Mouse (Mus musculus): ENCODE measurements around the gene Ston2.
"Not testable (repeated sequence)": the region's sequence is repeated elsewhere in the genome, so short reads cannot be mapped to it uniquely, and the experiment has no call there.

Ston2 gene

GRCm38 (mm10) chr12:91749543-91750184 is 38.5 kb downstream of the Ston2 start:
- no peak for DNase-seq (ENCODE audit: low spot score)

- DNase-seq (ENCODE audit: low spot score) = peak; percentile 18
Measured at GRCm38 (mm10) chr12:91748241-91748865, 39.8 kb downstream of the Ston2 start.

GRCm38 (mm10) chr12:91746839-91747238 is 41.3 kb downstream of the Ston2 start:
- DNase-seq (ENCODE audit: low spot score) = not testable (repeated sequence)

DNA sequence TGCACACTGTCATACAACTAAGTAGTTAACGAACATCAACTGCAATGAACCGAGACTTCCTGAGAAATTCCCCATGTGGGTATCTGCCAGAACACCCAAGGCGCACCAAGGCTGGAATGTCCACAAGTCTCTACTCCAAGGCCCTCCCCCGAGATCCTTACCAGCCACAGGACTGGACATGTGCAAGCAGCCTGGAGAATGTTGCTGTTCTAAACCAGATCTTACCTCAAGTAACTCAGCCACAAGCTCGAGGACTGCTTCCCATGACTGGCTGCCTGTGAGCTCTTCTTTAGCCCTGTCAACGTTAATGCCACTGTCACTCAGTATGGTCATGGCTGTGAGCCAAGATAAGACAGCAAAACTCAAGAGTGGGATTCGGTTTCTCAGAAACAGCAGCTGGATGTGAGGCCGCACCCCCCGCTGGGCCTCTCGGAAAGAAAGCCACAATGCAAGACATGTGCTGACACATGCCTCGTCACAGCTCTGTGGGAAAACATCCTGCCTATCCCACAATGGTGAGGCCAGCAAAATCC is 42.4 kb downstream of the Ston2 start:
- DNase-seq (ENCODE audit: low spot score) = peak; percentile 20

DNA sequence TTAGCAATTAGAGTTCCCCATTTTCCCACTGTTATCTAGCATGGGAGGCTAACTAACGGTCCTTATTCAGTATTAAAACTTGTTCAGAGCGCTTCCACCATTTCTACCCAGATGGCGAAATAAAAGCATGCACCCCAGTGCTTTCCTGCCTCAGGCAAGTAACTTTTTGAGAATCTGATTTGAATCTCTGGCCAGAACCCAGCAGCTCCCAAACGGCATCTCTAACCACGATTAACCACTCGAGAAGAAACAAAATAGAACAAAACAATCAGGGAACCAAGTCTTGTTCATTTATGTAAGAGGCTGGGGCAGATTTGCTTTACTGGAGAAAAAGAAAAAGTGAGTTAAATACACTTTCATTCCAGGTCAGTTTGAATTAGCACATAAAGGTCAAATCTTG is 44.1 kb downstream of the Ston2 start:
- DNase-seq (ENCODE audit: low spot score) = no peak

DNA sequence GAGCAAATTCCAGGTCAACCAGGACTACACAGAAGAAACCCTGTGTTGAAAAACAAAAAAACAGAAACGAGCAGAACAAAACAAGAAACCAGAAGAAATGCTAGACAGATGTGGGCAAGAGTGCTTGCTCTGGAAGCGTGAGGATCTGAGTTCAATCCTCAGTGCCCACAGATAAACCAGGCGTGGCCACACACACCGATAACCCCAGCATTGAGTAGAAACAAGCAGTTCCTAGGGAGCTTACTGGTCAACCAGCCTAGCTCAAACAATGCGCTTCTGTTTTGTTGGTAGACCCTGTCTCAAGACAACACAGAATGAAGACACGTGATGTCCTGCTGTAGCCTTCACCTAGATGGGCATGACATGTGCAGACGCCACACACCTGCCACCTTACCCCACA is 45.3 kb downstream of the Ston2 start:
- no peak for DNase-seq (ENCODE audit: low spot score)

DNA sequence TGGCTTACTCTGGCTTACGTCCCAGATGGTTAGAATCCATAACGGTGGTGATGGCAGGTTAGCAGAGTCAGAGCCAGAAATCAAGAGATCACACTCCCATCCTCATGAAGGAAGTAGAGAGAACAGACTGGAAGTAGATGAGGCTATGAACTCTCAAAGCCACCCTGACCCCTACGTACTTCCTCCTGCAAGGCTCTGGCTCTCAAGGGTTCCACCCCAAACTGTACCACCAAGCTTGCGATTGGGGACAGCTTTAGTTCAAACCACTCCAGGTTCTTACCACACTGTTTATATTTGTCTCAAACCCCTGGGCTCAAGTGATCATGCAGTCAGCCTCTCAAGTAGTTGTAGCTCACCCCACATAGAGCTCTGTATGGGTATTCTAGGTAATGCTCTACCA is 49.8 kb downstream of the Ston2 start:
- DNase-seq (ENCODE audit: low spot score) = no peak

DNA sequence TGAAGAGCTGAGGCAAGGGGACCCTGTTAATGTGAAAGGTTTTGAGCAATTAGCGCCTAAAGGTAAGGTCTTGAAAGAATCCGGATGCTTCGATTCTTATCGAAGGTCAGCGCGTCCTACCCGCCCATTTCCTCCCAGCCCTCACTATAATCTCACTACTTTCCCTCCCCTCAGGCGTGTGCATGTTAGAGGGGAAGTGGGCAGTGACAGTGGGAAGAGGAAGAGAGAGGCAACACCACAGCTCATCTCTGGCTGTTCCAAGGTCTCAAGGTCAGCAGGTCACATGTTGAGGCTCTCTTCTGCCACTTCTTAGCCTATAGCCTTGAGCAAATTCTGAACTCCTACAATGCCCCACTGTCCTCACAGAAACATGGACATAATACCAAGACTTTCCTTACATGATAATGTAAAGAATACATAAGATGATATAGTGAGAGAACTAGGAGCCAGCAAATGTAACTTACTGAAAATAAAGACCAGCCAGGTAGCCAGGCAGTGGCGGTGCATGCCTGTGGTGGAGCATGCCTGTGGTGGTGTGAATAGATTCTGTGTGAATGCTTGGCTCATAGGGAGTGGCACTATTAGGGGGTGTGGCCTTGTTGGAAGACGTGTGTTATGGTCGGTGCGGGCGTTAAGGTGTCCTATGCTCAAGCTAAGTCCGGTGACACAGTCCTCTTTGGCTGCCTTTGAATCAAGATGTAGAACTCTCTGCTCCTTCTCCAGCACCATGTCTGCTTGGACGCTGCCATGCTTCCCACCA is 51.8 kb downstream of the Ston2 start:
- no peak for DNase-seq (ENCODE audit: low spot score)

GRCm38 (mm10) chr12:91734246-91735027 is 53.8 kb downstream of the Ston2 start:
- DNase-seq (ENCODE audit: low spot score) = peak; percentile 35

GRCm38 (mm10) chr12:91732729-91733448 is 55.3 kb downstream of the Ston2 start:
- no peak for DNase-seq (ENCODE audit: low spot score)

- no peak for DNase-seq (ENCODE audit: low spot score)
Measured at GRCm38 (mm10) chr12:91726202-91726601, 62.0 kb downstream of the Ston2 start.

DNA sequence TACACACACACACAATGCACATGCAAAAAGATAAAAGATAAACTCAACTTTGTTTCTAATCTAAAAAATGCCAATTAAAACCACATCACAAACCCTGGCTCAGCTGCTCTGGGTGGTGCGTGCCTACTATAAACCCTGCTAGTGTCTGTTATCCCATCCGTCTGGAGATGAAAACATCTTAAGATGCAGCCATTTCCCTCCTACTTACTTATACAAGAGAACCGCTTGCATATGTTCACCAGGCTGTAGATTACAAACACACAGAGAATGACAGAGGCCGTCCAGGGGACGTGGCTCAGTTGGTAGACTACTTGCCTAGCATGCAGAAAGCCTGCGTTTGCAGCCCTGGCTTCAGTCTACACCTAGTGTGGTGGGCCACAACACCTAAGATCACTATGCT is 64.3 kb downstream of the Ston2 start:
- DNase-seq (ENCODE audit: low spot score) = no peak

DNA sequence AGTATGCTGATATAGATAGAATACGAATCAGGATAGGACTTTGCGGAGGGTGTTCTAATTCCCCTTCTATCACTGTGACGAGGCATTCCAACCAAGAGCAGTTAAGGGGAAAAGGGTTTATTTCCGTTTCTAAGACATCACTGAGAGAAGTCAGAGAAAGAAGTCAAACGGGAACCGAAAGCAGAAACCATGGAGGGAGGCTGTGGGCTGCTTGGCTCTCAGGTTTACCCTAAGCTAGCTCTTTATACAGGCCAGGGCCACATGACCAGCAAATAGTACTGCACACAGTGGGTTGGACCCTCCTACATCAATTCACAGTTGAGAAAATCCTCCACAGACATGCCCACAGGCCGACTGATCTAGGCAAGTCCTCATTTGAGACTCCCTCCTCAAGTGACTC is 69.1 kb downstream of the Ston2 start:
- DNase-seq (ENCODE audit: low spot score) = no peak

DNA sequence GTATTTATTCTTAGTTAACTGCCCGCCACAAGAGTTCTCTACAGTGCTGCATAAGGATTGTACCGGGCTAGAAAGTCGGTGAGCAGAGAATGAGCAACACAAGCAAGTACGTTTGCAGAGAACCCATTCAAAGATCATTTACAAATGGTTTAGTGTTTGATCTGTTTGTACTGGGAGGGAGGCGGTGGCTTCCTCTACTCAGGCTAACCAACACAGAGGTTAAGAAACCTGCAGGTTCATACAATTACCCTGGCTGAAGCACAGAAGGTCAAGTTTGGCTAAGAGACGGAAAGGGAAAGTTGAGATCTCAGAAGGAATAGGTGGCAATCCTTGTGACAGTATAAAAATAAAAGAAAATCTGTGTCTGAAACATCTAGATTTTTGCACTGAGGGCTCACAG is 72.5 kb downstream of the Ston2 start:
- no peak for DNase-seq (ENCODE audit: low spot score)

DNA sequence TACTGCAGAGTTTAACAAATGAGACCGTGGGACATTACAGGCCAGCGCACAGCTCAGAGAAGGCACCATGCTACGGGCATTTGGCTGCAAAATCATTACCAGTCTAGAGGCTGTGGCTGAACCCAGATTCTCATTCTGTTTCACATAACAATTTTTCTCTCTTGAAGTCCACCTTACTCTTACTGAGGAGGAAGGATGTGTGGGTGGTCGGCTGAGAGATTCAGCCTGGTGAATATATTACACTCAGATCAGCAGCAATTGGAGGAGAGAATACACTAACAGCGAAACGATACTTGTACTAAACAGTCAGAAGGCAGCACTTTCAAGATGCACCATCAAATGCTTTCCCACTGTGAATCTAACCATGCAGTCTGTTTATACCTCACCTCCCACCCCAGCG is 74.8 kb downstream of the Ston2 start:
- DNase-seq (ENCODE audit: low spot score) = no peak

DNA sequence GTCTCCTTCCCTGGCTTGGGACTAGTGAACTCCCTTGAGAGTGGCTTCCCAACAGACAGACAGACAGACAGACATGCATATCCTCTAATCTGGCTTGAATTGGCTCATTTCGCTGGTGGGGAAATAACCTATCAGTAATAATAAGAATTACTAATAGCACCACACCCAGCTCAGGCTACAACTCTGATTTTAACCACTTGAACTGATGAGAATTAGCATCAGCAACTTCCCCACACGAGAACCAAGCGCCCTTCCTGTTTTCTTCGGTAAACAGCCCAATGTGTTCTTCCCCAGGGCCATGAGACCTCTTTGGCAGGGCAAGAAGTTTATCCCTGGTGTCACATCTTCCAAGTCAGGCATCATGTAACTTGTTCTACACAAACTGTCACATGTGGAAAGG is 76.5 kb downstream of the Ston2 start:
- DNase-seq (ENCODE audit: low spot score) = no peak

DNA sequence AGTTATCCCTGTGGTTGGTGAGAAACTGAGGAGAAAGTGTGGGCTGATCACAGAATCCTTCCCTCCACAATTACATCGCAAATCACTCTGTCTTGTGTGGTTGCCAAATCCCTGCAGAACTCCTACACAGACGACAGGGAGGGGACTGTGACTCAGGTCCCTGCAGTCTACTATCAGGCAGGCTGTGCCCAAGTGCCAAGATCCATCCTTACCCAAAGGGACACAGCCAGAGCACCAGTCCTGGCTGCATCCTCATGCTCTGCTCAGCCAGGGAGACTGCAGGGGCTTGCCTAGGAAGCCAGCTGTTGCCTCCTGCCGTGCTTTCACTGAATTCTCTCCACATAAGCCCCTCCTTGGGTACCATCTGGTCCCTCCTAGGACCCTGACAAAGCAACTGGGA is 77.3 kb downstream of the Ston2 start:
- no peak for DNase-seq (ENCODE audit: low spot score)

DNA sequence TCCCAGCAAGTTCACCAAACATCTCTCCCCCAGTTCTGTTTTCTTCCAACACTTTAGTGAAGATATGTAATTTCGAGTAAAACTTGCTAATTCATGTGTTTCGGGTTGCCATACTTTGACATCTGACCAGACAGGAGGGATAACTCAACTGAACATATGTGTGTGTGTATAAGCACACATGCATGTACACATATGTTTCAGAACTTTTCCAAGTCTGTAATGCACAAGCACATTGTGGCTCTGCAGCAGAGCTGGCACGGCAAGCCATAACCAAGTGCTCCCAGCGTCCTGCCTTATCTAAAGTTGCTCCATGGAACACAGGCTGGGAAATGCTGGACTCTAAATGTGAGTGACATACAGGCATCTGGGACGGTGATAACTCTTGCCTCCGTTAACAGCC is 78.6 kb downstream of the Ston2 start:
- DNase-seq (ENCODE audit: low spot score) = no peak

DNA sequence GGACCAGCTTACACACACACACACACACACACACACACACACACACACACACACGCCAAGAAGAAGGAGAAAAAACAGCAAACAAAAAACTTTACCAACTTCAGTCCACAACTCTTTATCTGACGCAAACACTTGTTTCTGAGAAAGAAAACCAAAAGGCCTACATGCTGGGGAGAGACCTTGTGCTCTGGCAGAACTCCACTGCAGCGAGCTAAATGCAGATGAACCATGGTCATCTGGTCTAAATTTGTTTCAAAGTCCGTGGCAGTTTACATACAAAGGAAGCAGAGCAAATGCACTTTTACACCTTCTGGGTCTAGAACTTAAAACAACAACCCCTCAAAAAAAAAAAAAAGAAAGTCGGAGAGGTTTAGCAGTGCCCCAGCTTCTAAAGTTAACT is 79.0 kb downstream of the Ston2 start:
- no peak for DNase-seq (ENCODE audit: low spot score)

GRCm38 (mm10) chr12:91707807-91708206 is 80.4 kb downstream of the Ston2 start:
- no peak for DNase-seq (ENCODE audit: low spot score)

- peak; percentile 17 for DNase-seq (ENCODE audit: low spot score)
Measured at GRCm38 (mm10) chr12:91703533-91703932, 84.7 kb downstream of the Ston2 start.

DNA sequence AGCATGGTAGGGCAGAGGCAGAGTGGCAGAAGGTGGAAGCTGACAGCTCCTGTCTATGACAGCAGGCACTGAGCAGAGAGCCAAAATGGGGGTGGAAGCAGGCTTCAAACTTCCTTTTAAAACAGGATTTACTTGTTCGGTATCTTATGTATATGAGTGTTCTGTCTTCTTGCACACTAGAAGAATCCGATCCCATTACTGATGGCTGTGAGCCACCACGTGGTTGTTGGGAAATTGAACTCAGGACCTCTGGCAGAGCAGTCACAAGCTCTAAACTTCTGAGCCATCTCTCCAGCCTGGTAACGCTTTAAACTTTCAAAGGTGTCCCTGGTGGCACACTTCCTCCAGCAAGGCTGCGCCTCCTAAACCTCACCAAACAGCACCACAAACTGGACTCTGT is 85.4 kb downstream of the Ston2 start:
- no peak for DNase-seq (ENCODE audit: low spot score)
